Mouse (Mus musculus) liver, embryonic 14.5 days (tissue): ENCODE results near the gene Ephb1. TPM values are rescaled to one million over a fixed set of nuclear protein-coding genes. Genes with fewer than 3 reads are reported as not detected.

Experiments
- ATAC-seq: fragments of 200-750 bp; cut with Nextera tagmentation; 2 replicates; pipeline ENCODE4 v1.8.0; 2017; ENCODE audit warnings: moderate number of reproducible peaks, mild to moderate bottlenecking, moderate library complexity; ENCODE audit not compliant: insufficient read depth
- DNase-seq, 3 experiments: peaks; one replicate each; pipeline ENCODE4 v3.0.0-alpha.2; 2012 to 2013; ENCODE audit warnings: low read depth in 3 of 3, low spot score in 3 of 3
- H3K27ac ChIP-seq: fragments of 300-500 bp; sonication (generic); 2 replicates; pipeline ENCODE4 v1.5.1; 2014; ENCODE audit warnings: moderate library complexity, mild to moderate bottlenecking, control low read depth, inconsistent platforms
- H3K27me3 ChIP-seq: fragments of 300-500 bp; sonication (generic); 2 replicates; pipeline ENCODE4 v1.6.1; 2014; ENCODE audit warnings: mild to moderate bottlenecking, low read length, moderate library complexity; ENCODE audit not compliant: control insufficient read depth, insufficient read depth
- H3K36me3 ChIP-seq: fragments of 300-500 bp; sonication (generic); replicated peaks from 2 replicates; pipeline ENCODE4 v1.6.1; 2014; ENCODE audit warnings: low read depth; ENCODE audit not compliant: control insufficient read depth, insufficient read depth
- H3K4me1 ChIP-seq, 2 experiments: fragments of 200-500 bp in 1 of 2; fragments of 300-500 bp in 1 of 2; sonication (generic) in 1 of 2; replicated peaks; 2 replicates each; pipeline ENCODE4 v1.6.1; 2012 to 2014; ENCODE audit warnings: antibody characterized with exemption in 1 of 2, inconsistent platforms in 1 of 2, low read length in 1 of 2; ENCODE audit not compliant: control insufficient read depth in 2 of 2, insufficient read depth in 2 of 2
- H3K4me2 ChIP-seq: fragments of 300-500 bp; sonication (generic); 2 replicates; pipeline ENCODE4 v1.6.1; 2014; ENCODE audit warnings: low read depth, mild to moderate bottlenecking, control low read depth, moderate library complexity
- H3K4me3 ChIP-seq, 2 experiments: fragments of 200-500 bp in 1 of 2; fragments of 300-500 bp in 1 of 2; sonication (generic) in 1 of 2; 2 replicates each; pipeline ENCODE4 v1.5.1; 2012 to 2014; ENCODE audit warnings: low read depth in 2 of 2, low read length in 2 of 2, mild to moderate bottlenecking in 2 of 2, control low read depth in 1 of 2, inconsistent platforms in 1 of 2, moderate library complexity in 1 of 2; ENCODE audit not compliant: insufficient read depth in 1 of 2
- H3K9ac ChIP-seq: fragments of 300-500 bp; sonication (generic); replicated peaks from 2 replicates; pipeline ENCODE4 v1.6.1; 2014; ENCODE audit warnings: mild to moderate bottlenecking, control low read depth, moderate library complexity
- H3K9me3 ChIP-seq: fragments of 300-500 bp; sonication (generic); 2 replicates; pipeline ENCODE4 v1.6.1; 2016; ENCODE audit warnings: low read length, mixed read lengths; ENCODE audit not compliant: control insufficient read depth
- CTCF ChIP-seq: IDR thresholded peaks from 2 replicates; pipeline ENCODE4 v1.5.1; 2016; ENCODE audit warnings: antibody characterized with exemption, low read depth, control low read depth
- EP300 ChIP-seq: IDR thresholded peaks from 2 replicates; pipeline ENCODE4 v1.6.1; 2016; ENCODE audit warnings: antibody characterized with exemption, low read depth
- WGBS: fragments of 180-500 bp; shearing (Covaris S2); extraction: QIAGEN DNeasy Blood & Tissue Kit; methylation state at CpG from one replicate; pipeline ENCODE4 v1.1.7; 2014; ENCODE audit not compliant: insufficient replicate concordance; 5-methylcytosine and 5-hydroxymethylcytosine counted together
- polyA plus RNA-seq, 2 experiments: library from polyadenylated mRNA; depleted of rRNA in 1 of 2; stranded (reverse) in 1 of 2; unstranded in 1 of 2; fragments of >200 nt; fragmentation: Nextera tagmentation in 1 of 2; extraction: Ambion mirVana in 1 of 2; gene quantifications; 2 replicates each; pipeline versions ENCODE4 v1.2.1 to v1.2.3; 2012 to 2014

Gene Ephb1
- polyA plus RNA-seq, 2 experiments = 0.25 to 0.29 TPM

DNA sequence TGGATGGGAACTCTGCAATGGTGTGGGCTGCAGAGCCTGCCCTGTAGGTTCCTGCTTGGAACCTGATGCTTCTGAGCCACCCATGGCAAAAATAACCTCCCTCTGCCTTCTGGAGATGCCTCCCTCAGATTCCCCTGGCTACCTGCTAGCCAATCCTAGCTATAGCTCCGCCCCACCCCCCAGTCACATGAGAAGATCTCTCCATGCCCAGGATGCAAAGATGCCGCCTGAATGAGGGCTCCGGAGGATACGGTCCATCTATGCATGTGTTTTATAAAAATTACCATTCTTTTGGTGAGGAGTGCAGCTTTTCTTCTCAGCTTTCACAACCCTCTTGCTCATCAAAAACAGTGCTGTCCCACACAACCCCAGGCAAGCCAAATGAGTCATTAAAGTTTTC is 53.5 kb downstream of the Ephb1 start:
- H3K9ac ChIP-seq = no peak overlapping the region
- no peaks in the 10 kb centered on the region for H3K9me3 ChIP-seq
- no peak overlapping the region for H3K4me3 ChIP-seq
- no peaks in the 10 kb centered on the region for H3K36me3 ChIP-seq
- TF ChIP-seq EP300 (no peak), CTCF (no peak)
- no peaks in the 10 kb centered on the region for H3K4me1 ChIP-seq
- no peak overlapping the region for H3K27ac ChIP-seq
- WGBS = 59% methylated on average over 4 of the region's 4 CpGs
- H3K4me2 ChIP-seq = no peak overlapping the region
- DNase-seq = no peak
- no peak for ATAC-seq
- no peaks in the 10 kb centered on the region for H3K27me3 ChIP-seq

DNA sequence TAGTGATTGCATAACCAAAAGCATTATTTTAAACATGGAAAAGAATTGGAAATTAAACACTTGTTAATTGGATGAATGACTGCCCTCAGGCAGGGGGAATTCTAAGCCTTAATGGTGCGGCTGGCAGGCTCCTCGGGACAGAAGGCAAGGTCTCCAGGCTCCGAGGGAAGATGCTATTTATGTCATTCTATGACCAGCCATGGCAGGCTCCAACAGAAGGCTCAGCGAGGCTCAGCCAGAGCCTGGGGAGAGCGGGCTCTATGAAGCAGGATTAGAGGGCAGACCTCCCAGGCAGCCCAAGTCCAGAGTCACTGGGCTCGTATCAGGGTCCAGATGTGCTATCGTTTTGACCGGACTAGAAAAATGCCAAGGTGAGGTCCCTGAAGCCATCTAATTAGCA is 55.8 kb downstream of the Ephb1 start:
- no peak overlapping the region for H3K4me3 ChIP-seq
- H3K36me3 ChIP-seq = no peaks in the 10 kb centered on the region
- 59% methylated on average over 8 of the region's 8 CpGs for WGBS
- H3K9me3 ChIP-seq = no peaks in the 10 kb centered on the region
- H3K27ac ChIP-seq = no peak overlapping the region
- H3K27me3 ChIP-seq = no peaks in the 10 kb centered on the region
- H3K9ac ChIP-seq = no peak overlapping the region
- H3K4me2 ChIP-seq = no peak overlapping the region
- TF ChIP-seq EP300 (no peak), CTCF (no peak)
- H3K4me1 ChIP-seq = no peaks in the 10 kb centered on the region
- ATAC-seq (no peak), DNase-seq (no peak)

DNA sequence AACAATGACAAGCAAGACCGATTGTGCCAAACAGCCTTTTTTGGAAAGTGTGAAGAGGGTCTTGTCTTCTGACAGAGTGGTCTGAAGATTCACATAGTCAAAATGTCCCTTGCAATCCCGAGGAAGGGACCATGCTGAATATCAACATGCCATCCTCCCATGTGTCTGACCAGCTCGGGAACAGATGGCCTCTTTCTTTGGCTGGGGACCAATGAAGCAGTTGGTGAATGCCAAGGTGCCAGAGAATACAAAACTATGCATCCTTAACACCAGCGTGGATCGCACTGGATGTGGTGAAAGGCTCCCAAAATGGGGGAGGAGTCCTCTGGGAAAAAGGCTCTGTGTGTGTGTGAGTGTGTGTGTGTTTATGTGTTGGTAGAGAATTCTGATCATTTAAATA is 56.5 kb downstream of the Ephb1 start:
- H3K9ac ChIP-seq = no peak overlapping the region
- TF ChIP-seq CTCF (no peak), EP300 (no peak)
- no peak overlapping the region for H3K4me3 ChIP-seq
- H3K27me3 ChIP-seq = no peaks in the 10 kb centered on the region
- H3K36me3 ChIP-seq = no peaks in the 10 kb centered on the region
- no peaks in the 10 kb centered on the region for H3K4me1 ChIP-seq
- ATAC-seq (no peak), DNase-seq (no peak)
- no peaks in the 10 kb centered on the region for H3K9me3 ChIP-seq
- 60% methylated on average over 5 of the region's 5 CpGs for WGBS
- H3K4me2 ChIP-seq = no peak overlapping the region
- H3K27ac ChIP-seq = no peak overlapping the region

DNA sequence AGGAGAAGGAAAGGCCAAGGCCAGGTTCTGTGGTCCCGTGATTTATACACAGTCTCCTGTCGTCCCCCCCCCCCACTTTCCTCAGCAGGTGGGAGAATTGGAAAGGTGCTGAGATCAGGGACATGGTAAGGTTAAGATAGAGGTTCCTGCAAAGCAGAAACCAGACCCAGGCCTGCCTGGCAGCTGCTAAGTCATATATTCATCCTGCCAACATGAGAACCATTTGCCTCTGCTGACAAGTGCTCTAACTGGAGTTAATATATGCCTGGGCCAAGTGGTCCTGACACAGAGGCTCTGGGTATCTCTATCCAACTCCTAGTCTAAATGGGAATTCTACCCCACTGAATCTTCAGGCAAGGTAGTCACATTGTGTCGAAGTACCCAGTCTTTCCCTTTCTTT is 57.3 kb downstream of the Ephb1 start:
- no peak overlapping the region for H3K4me3 ChIP-seq
- TF ChIP-seq CTCF (no peak), EP300 (no peak)
- H3K27me3 ChIP-seq = no peaks in the 10 kb centered on the region
- ATAC-seq = no peak
- H3K4me1 ChIP-seq = no peaks in the 10 kb centered on the region
- H3K4me2 ChIP-seq = no peak overlapping the region
- H3K9me3 ChIP-seq = no peaks in the 10 kb centered on the region
- no peaks in the 10 kb centered on the region for H3K36me3 ChIP-seq
- no peak for DNase-seq
- WGBS = 45% methylated on average over 3 of the region's 3 CpGs
- H3K9ac ChIP-seq = no peak overlapping the region
- no peak overlapping the region for H3K27ac ChIP-seq

DNA sequence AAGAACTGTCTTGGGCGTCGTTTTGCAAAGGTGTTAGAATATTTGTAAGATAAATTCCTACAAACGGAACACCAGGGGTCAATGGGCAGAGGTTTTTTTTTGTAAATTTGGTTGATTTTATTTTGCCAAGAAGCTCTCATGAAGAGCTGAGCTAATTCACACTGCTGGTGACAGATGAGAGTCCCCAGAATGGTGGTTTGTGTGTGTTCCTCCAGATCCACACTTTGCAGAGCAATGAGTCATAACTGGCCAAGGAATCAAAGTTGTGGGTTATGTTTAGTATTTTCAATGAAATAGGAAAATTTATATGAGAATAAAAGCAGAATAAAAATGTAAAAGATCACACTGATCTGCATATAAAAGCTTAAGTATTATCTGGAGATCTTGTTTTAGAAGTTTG is 60.9 kb downstream of the Ephb1 start:
- TF ChIP-seq CTCF = no peak
- no peak for TF ChIP-seq EP300
- H3K4me1 ChIP-seq = no peaks in the 10 kb centered on the region
- DNase-seq = no peak
- H3K4me2 ChIP-seq = no peak overlapping the region
- ATAC-seq = no peak
- H3K36me3 ChIP-seq = no peaks in the 10 kb centered on the region
- H3K9me3 ChIP-seq = no peaks in the 10 kb centered on the region
- no peak overlapping the region for H3K4me3 ChIP-seq
- H3K27me3 ChIP-seq = no peaks in the 10 kb centered on the region
- H3K27ac ChIP-seq = no peak overlapping the region
- no peak overlapping the region for H3K9ac ChIP-seq
- WGBS = 54% methylated on average over 3 of the region's 3 CpGs

DNA sequence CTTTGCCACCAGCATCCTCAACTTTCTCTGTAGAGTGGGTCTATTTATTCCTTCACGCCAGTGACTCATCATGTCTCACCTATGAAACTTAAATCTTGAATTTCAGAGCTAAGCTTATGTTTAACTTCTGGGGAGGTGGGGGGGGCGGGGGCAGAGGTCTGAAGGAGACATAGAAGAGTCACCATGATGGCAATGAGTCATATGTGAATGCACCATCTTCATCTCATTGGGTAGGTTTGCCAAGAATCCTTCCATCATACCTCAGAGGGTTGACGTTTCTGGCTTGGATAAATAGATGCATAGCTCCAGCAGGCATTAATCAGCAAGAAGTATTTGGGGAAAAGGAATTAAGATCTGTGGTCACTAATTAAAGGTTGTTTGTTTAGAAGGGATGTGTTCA is 63.3 kb downstream of the Ephb1 start:
- no peaks in the 10 kb centered on the region for H3K4me1 ChIP-seq
- H3K9me3 ChIP-seq = no peaks in the 10 kb centered on the region
- WGBS = 39% methylated on average over 3 of the region's 3 CpGs
- no peak for ATAC-seq
- TF ChIP-seq EP300 (no peak), CTCF (no peak)
- H3K27me3 ChIP-seq = no peaks in the 10 kb centered on the region
- H3K36me3 ChIP-seq = no peaks in the 10 kb centered on the region
- H3K9ac ChIP-seq = no peak overlapping the region
- DNase-seq = no peak
- H3K4me2 ChIP-seq = no peak overlapping the region
- H3K27ac ChIP-seq = no peak overlapping the region
- H3K4me3 ChIP-seq = no peak overlapping the region
